In the genomic region with DNA sequence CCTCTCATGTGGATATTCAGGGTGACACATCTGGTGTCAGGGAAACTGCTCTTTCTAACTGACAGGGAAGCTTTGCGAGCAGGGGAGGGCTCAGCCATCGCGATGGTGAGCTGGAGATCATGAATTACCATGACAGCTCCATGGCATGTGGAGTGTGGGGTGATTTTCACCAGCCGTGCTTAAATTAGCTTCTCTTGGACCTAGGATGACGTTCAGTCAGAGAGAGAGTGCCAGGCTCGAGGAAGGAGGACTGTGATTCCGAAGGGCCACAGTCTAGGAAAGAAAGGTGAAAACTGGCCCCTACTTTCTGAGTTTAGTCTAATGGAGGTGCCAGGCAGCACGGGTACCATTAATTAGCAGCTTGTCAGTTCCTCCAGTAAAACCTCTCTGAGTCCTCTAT, we compare ENCODE assay signal across 10 mouse cellular contexts.
DNase-seq lines count a peak whose midpoint lies in the region; ATAC-seq and TF ChIP-seq lines count a peak whose summit lies in the region.
"Had no signal": no experiment of that assay in that cellular context is flagged by ENCODE, and none has a peak within 500 bp of the region (broad histone marks: within the 10 kb centered on the region; RNA-seq: fewer than 3 reads in every experiment).

No protein-coding gene starts in this region.

- H3K27ac ChIP-seq in stomach, embryonic 16.5 days (ENCODE audit: low read length): no peak overlapping the region
- no peak overlapping the region for H3K27ac ChIP-seq in stomach, postnatal 0 days (replicated peaks)
- peak overlapping the region; percentile 80 for H3K27ac ChIP-seq in heart, embryonic 13.5 days (replicated peaks)
- H3K27ac ChIP-seq in limb, embryonic 13.5 days: no peak overlapping the region; the same call in 1 of the 2 replicates
- no peak overlapping the region for H3K27ac ChIP-seq in liver, embryonic 11.5 days (ENCODE audit: low read depth, low read length)

- peaks cover 26% of the 10 kb centered on the region; the same call in 1 of the 2 replicates for H3K4me1 ChIP-seq in stomach, embryonic 16.5 days (ENCODE audit: control insufficient read depth, insufficient read depth, low read length)
- peaks cover 5% of the 10 kb centered on the region; the same call in 1 of the 2 replicates for H3K4me1 ChIP-seq in stomach, postnatal 0 days (replicated peaks; ENCODE audit: control insufficient read depth, insufficient read depth)
- H3K4me1 ChIP-seq in heart, embryonic 13.5 days: peaks cover 72% of the 10 kb centered on the region
- H3K4me1 ChIP-seq in limb, embryonic 13.5 days: peaks cover 64% of the 10 kb centered on the region
- peaks cover 6% of the 10 kb centered on the region; the same call in 1 of the 2 replicates for H3K4me1 ChIP-seq in liver, embryonic 11.5 days (replicated peaks; ENCODE audit: control insufficient read depth, insufficient read depth, low read length)
- H3K4me1 ChIP-seq: megakaryocyte, embryonic 14.5 days had no signal

- 0 out of 2 replicates have a peak overlapping the region, but pooled peaks have one; percentile 1 for H3K4me2 ChIP-seq in stomach, embryonic 16.5 days (ENCODE audit: low read depth, low read length)
- H3K4me2 ChIP-seq in stomach, postnatal 0 days (replicated peaks; ENCODE audit: low read depth): no peak overlapping the region
- peak overlapping the region; percentile 42 for H3K4me2 ChIP-seq in heart, embryonic 13.5 days
- 0 out of 2 replicates have a peak overlapping the region, but pooled peaks have one; percentile 2 for H3K4me2 ChIP-seq in limb, embryonic 13.5 days (replicated peaks)
- no peak overlapping the region for H3K4me2 ChIP-seq in liver, embryonic 11.5 days

- no peak overlapping the region for H3K4me3 ChIP-seq in stomach, embryonic 16.5 days (replicated peaks; ENCODE audit: low read length)
- H3K4me3 ChIP-seq in stomach, postnatal 0 days (ENCODE audit: low read depth, low read length): no peak overlapping the region
- no peak overlapping the region for H3K4me3 ChIP-seq in heart, embryonic 13.5 days
- no peak overlapping the region for H3K4me3 ChIP-seq in limb, embryonic 13.5 days
- H3K4me3 ChIP-seq in liver, embryonic 11.5 days (ENCODE audit: low read depth, low read length): no peak overlapping the region
- H3K4me3 ChIP-seq: megakaryocyte, embryonic 14.5 days had no signal

- H3K36me3 ChIP-seq in stomach, embryonic 16.5 days (ENCODE audit: control insufficient read depth, insufficient read depth, low read length): no peaks in the 10 kb centered on the region
- H3K36me3 ChIP-seq in stomach, postnatal 0 days (ENCODE audit: control insufficient read depth, insufficient read depth, low read length): no peaks in the 10 kb centered on the region
- no peaks in the 10 kb centered on the region for H3K36me3 ChIP-seq in heart, embryonic 13.5 days
- no peaks in the 10 kb centered on the region for H3K36me3 ChIP-seq in limb, embryonic 13.5 days
- H3K36me3 ChIP-seq in liver, embryonic 11.5 days (ENCODE audit: control insufficient read depth, insufficient read depth, low read length): no peaks in the 10 kb centered on the region

- H3K27me3 ChIP-seq in stomach, embryonic 16.5 days (ENCODE audit: control insufficient read depth, insufficient read depth, low read length): no peaks in the 10 kb centered on the region
- no peaks in the 10 kb centered on the region for H3K27me3 ChIP-seq in stomach, postnatal 0 days (ENCODE audit: control insufficient read depth, insufficient read depth, low read length)
- no peaks in the 10 kb centered on the region for H3K27me3 ChIP-seq in heart, embryonic 13.5 days (replicated peaks)
- H3K27me3 ChIP-seq in limb, embryonic 13.5 days: 0 out of 2 replicates have a peak, but pooled peaks cover 3% of the 10 kb centered on the region
- 0 out of 2 replicates have a peak, but pooled peaks cover 3% of the 10 kb centered on the region for H3K27me3 ChIP-seq in liver, embryonic 11.5 days (replicated peaks; ENCODE audit: control insufficient read depth, insufficient read depth, low read length)
- H3K27me3 ChIP-seq: megakaryocyte, embryonic 14.5 days had no signal

- WGBS in stomach, embryonic 16.5 days: 39% methylated on average over 8 of the region's 8 CpGs
- 33% methylated on average over 8 of the region's 8 CpGs for WGBS in stomach, postnatal 0 days
- 31% methylated on average over 8 of the region's 8 CpGs for WGBS in heart, embryonic 13.5 days
- WGBS in limb, embryonic 13.5 days: 15% methylated on average over 8 of the region's 8 CpGs
- WGBS in liver, embryonic 11.5 days: 58% methylated on average over 8 of the region's 8 CpGs

- H3K9ac ChIP-seq in stomach, embryonic 16.5 days (ENCODE audit: low read length): peak overlapping the region; percentile 22; the same call in 1 of the 2 replicates
- H3K9ac ChIP-seq in stomach, postnatal 0 days (ENCODE audit: low read length): no peak overlapping the region
- H3K9ac ChIP-seq in heart, embryonic 13.5 days: peak overlapping the region; percentile 62
- H3K9ac ChIP-seq in limb, embryonic 13.5 days: no peak overlapping the region; the same call in 1 of the 2 replicates
- H3K9ac ChIP-seq in liver, embryonic 11.5 days (ENCODE audit: low read depth, low read length): no peak overlapping the region

- H3K9me3 ChIP-seq in stomach, embryonic 16.5 days (replicated peaks; ENCODE audit: control insufficient read depth, low read length): no peaks in the 10 kb centered on the region
- H3K9me3 ChIP-seq in stomach, postnatal 0 days (ENCODE audit: control insufficient read depth, low read length): no peaks in the 10 kb centered on the region
- no peaks in the 10 kb centered on the region for H3K9me3 ChIP-seq in heart, embryonic 13.5 days
- no peaks in the 10 kb centered on the region for H3K9me3 ChIP-seq in limb, embryonic 13.5 days
- no peaks in the 10 kb centered on the region for H3K9me3 ChIP-seq in liver, embryonic 11.5 days (ENCODE audit: control insufficient read depth, low read length)

- 0 out of 2 replicates have a peak, but pooled peaks have one; percentile 15 for ATAC-seq in stomach, embryonic 16.5 days (ENCODE audit: insufficient read depth, low FRiP score)
- no peak for ATAC-seq in stomach, postnatal 0 days (ENCODE audit: low FRiP score, low TSS enrichment)
- ATAC-seq in heart, embryonic 13.5 days (ENCODE audit: extremely low read depth, insufficient number of reproducible peaks, low FRiP score, low TSS enrichment): no peak
- ATAC-seq in limb, embryonic 13.5 days (ENCODE audit: low FRiP score, low read depth): no peak
- ATAC-seq in liver, embryonic 11.5 days (replicated peaks; ENCODE audit: low FRiP score): no peak

- DNase-seq in stomach, postnatal 0 days (ENCODE audit: low spot score): no peak
- no peak for DNase-seq in liver, embryonic 11.5 days (ENCODE audit: low spot score)
- no peak for DNase-seq in cerebellum, adult 9-11 months
- DNase-seq in adrenal gland, adult 8-10 months: no peak
- DNase-seq: cerebellum, adult 18-20 months; gastrocnemius, postnatal 36 days had no signal

- TF ChIP-seq EP300 in stomach, postnatal 0 days (optimal IDR thresholded peaks at IDR 0.05): no peak

- TF ChIP-seq CTCF in stomach, postnatal 0 days (IDR thresholded peaks at IDR 0.05; ENCODE audit: low read depth): no peak

Comparison
In these comparisons a context has a peak if more than half of its experiments do, and no peak if none do; other contexts are left out.
1. H3K4me2 ChIP-seq: peak in stomach, embryonic 16.5 days (single experiment), heart, embryonic 13.5 days (single experiment) and limb, embryonic 13.5 days (single experiment); none in stomach, postnatal 0 days (single experiment) and liver, embryonic 11.5 days (single experiment).
2. H3K9ac ChIP-seq: peak in stomach, embryonic 16.5 days (single experiment) and heart, embryonic 13.5 days (single experiment); none in stomach, postnatal 0 days (single experiment), limb, embryonic 13.5 days (single experiment) and liver, embryonic 11.5 days (single experiment).